Mouse (Mus musculus): ENCODE measurements around the gene Csf2rb.

- no peak for TF ChIP-seq POLR2A (IDR thresholded peaks at IDR 0.05; ENCODE audit: control insufficient read depth, low read depth, low read length)
- TF ChIP-seq CTCF (IDR thresholded peaks at IDR 0.05; ENCODE audit: control insufficient read depth, insufficient read depth, insufficient replicate concordance, low read depth, low read length), result peak; percentile 93
These were observed 43.4 kb downstream of the Csf2rb start for GRCm38 (mm10) chr15:78368926-78369346.

All from testis, adult 2 months (tissue).